In genomic region chr5:98241322-98241829, GRCm38 (mm10) we compare ENCODE assay signal across 35 mouse cellular contexts. TPM values are rescaled to one million over a fixed set of nuclear protein-coding genes. Genes with fewer than 3 reads are reported as not detected.
"Had no signal": no experiment of that assay in that cellular context is flagged by ENCODE, and none has a peak within 500 bp of the region (broad histone marks: within the 10 kb centered on the region; RNA-seq: fewer than 3 reads in every experiment).

No protein-coding gene starts in this region.

- H3K9me3 ChIP-seq: limb, embryonic 10.5 days; limb, embryonic 12.5 days; limb, embryonic 13.5 days; limb, embryonic 15.5 days; liver, embryonic 12.5 days; liver, embryonic 13.5 days; liver, embryonic 15.5 days; lung, embryonic 15.5 days; midbrain, embryonic 12.5 days; midbrain, embryonic 13.5 days; midbrain, embryonic 15.5 days had no signal

- H3K36me3 ChIP-seq: limb, embryonic 10.5 days; limb, embryonic 12.5 days; limb, embryonic 13.5 days; limb, embryonic 15.5 days; liver, embryonic 12.5 days; liver, embryonic 13.5 days; liver, embryonic 15.5 days; lung, embryonic 15.5 days; midbrain, embryonic 12.5 days; midbrain, embryonic 13.5 days; midbrain, embryonic 15.5 days had no signal

- H3K27me3 ChIP-seq: limb, embryonic 12.5 days; limb, embryonic 15.5 days; liver, embryonic 12.5 days; liver, embryonic 13.5 days; liver, embryonic 15.5 days; lung, embryonic 15.5 days; megakaryocyte, embryonic 14.5 days; midbrain, embryonic 12.5 days; midbrain, embryonic 13.5 days; midbrain, embryonic 15.5 days had no signal

- ATAC-seq: liver, embryonic 12.5 days; liver, postnatal 0 days; lung, postnatal 0 days; midbrain, embryonic 13.5 days; midbrain, embryonic 15.5 days; midbrain, embryonic 16.5 days had no signal

- H3K4me1 ChIP-seq: limb, embryonic 10.5 days; limb, embryonic 12.5 days; limb, embryonic 13.5 days; limb, embryonic 15.5 days; liver, embryonic 12.5 days; liver, embryonic 13.5 days; liver, embryonic 15.5 days; lung, embryonic 15.5 days; megakaryocyte, embryonic 14.5 days; midbrain, embryonic 12.5 days; midbrain, embryonic 13.5 days; midbrain, embryonic 15.5 days had no signal

- H3K27ac ChIP-seq: left cerebral cortex, adult 2 months; limb, embryonic 10.5 days; limb, embryonic 12.5 days; limb, embryonic 13.5 days; limb, embryonic 15.5 days; liver, embryonic 12.5 days; liver, embryonic 13.5 days; liver, embryonic 14.5 days; liver, embryonic 15.5 days; lung, embryonic 15.5 days; macrophage; midbrain, embryonic 12.5 days; midbrain, embryonic 13.5 days; midbrain, embryonic 15.5 days had no signal

- DNase-seq: left cerebral cortex, postnatal 4 days; liver; liver, embryonic 13.5 days; liver, postnatal 0 days; lung, adult 18-20 months; lung, adult 2 months; lung, embryonic 14.5 days; lung, postnatal 10 days; lung, postnatal 14 days; lung, postnatal 36 days; lung, postnatal 4 days; midbrain, embryonic 14.5 days had no signal

- H3K9ac ChIP-seq: limb, embryonic 12.5 days; limb, embryonic 13.5 days; limb, embryonic 15.5 days; liver, embryonic 12.5 days; liver, embryonic 13.5 days; liver, embryonic 14.5 days; liver, embryonic 15.5 days; liver, postnatal 0 days; lung, embryonic 14.5 days; lung, embryonic 15.5 days; midbrain, embryonic 12.5 days; midbrain, embryonic 13.5 days; midbrain, embryonic 15.5 days had no signal

- H3K4me2 ChIP-seq: limb, embryonic 12.5 days; limb, embryonic 13.5 days; limb, embryonic 15.5 days; liver, embryonic 11.5 days; liver, embryonic 12.5 days; liver, embryonic 13.5 days; liver, embryonic 15.5 days; lung, embryonic 14.5 days; lung, embryonic 15.5 days; midbrain, embryonic 12.5 days; midbrain, embryonic 13.5 days; midbrain, embryonic 15.5 days had no signal

- H3K4me3 ChIP-seq: left cerebral cortex, adult 2 months; limb, embryonic 10.5 days; limb, embryonic 12.5 days; limb, embryonic 13.5 days; limb, embryonic 15.5 days; liver, embryonic 12.5 days; liver, embryonic 13.5 days; liver, embryonic 15.5 days; lung, embryonic 15.5 days; megakaryocyte, embryonic 14.5 days; midbrain, embryonic 12.5 days; midbrain, embryonic 13.5 days; midbrain, embryonic 15.5 days; myocyte had no signal

RNA-seq across cellular contexts. Expression of gene Fgf5, which starts 12.6 kb away (rescaled TPM):
- total RNA-seq: liver, adult 2 months; megakaryocyte progenitor cell, adult 5-6 weeks; megakaryocyte, adult 5-6 weeks; megakaryocyte-erythroid progenitor cell, adult 5-6 weeks; monocyte, adult 5-6 weeks had no signal
- polyA plus RNA-seq: liver, adult 2 months; liver, postnatal 0 days; lung, adult 2 months; macrophage had no signal
